In genomic region chr9:93846411-93846810, GRCm38 (mm10) we compare ENCODE assay signal across 23 mouse cellular contexts.
"Had no signal": no experiment of that assay in that cellular context is flagged by ENCODE, and none has a peak within 500 bp of the region (broad histone marks: within the 10 kb centered on the region; RNA-seq: fewer than 3 reads in every experiment).

No protein-coding gene starts in this region.

- H3K9me3 ChIP-seq: kidney, embryonic 15.5 days; limb, embryonic 10.5 days; limb, embryonic 13.5 days; liver, embryonic 12.5 days; liver, embryonic 15.5 days; lung, embryonic 15.5 days; megakaryocyte, embryonic 14.5 days; midbrain, embryonic 12.5 days had no signal

- ATAC-seq: liver, embryonic 12.5 days had no signal

- H3K9ac ChIP-seq: kidney, embryonic 15.5 days; limb, embryonic 13.5 days; liver, embryonic 12.5 days; liver, embryonic 15.5 days; lung, embryonic 15.5 days; midbrain, embryonic 12.5 days had no signal

- H3K27ac ChIP-seq: kidney, embryonic 15.5 days; limb, embryonic 10.5 days; limb, embryonic 13.5 days; liver, embryonic 12.5 days; liver, embryonic 15.5 days; lung, embryonic 15.5 days; midbrain, embryonic 12.5 days; stomach, postnatal 0 days had no signal

- H3K4me3 ChIP-seq: kidney, embryonic 15.5 days; limb, embryonic 10.5 days; limb, embryonic 13.5 days; liver, embryonic 12.5 days; liver, embryonic 15.5 days; lung, embryonic 15.5 days; megakaryocyte, embryonic 14.5 days; midbrain, embryonic 12.5 days had no signal

- H3K36me3 ChIP-seq: kidney, embryonic 15.5 days; limb, embryonic 10.5 days; limb, embryonic 13.5 days; liver, embryonic 12.5 days; liver, embryonic 15.5 days; lung, embryonic 15.5 days; midbrain, embryonic 12.5 days had no signal

- DNase-seq: kidney, adult 11 months; kidney, adult 8-10 months; kidney, postnatal 10 days; kidney, postnatal 36 days; liver; lung, adult 18-20 months; lung, postnatal 10 days; lung, postnatal 36 days; right cerebral cortex, adult 18-20 months; right cerebral cortex, postnatal 14 days; right cerebral cortex, postnatal 4 days; thymus, adult 2 months; thymus, postnatal 14 days; thymus, postnatal 4 days had no signal

- H3K27me3 ChIP-seq: kidney, embryonic 15.5 days; limb, embryonic 13.5 days; liver, embryonic 12.5 days; liver, embryonic 15.5 days; lung, embryonic 15.5 days; megakaryocyte, embryonic 14.5 days; midbrain, embryonic 12.5 days had no signal

- H3K4me1 ChIP-seq: kidney, embryonic 15.5 days; limb, embryonic 10.5 days; liver, embryonic 12.5 days; liver, embryonic 15.5 days; lung, embryonic 15.5 days; megakaryocyte, embryonic 14.5 days; midbrain, embryonic 12.5 days had no signal

- H3K4me2 ChIP-seq: kidney, embryonic 15.5 days; limb, embryonic 13.5 days; liver, embryonic 12.5 days; liver, embryonic 15.5 days; lung, embryonic 15.5 days; midbrain, embryonic 12.5 days had no signal
